Comparison of ENCODE assay signal across 24 mouse cellular contexts in the genomic region with DNA sequence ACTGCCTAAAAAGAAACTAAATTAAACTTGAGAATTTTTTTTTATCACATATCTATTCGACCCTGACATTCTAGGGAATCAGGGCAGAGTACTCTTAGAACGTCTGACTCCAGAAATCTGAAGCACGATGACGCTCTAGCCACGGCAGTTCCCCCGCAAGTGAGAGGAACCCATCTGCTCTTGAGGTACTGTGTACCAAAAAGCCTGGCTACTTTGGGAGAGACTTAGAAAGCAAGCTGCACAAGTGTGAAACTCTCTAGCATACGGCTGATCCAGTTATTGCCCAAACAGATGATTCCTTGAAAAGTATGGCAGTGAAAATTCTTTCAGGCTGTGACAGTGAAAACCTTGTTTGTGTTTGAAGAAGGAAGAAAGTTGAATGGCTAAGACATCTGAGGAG. TPM values are rescaled to one million over a fixed set of nuclear protein-coding genes. Genes with fewer than 3 reads are reported as not detected.
A peak's percentile ranks its signal among the peaks of the same experiment; 100 is the strongest.
DNase-seq lines count a peak whose midpoint lies in the region; ATAC-seq and TF ChIP-seq lines count a peak whose summit lies in the region.
"Had no signal": no experiment of that assay in that cellular context is flagged by ENCODE, and none has a peak within 500 bp of the region (broad histone marks: within the 10 kb centered on the region; RNA-seq: fewer than 3 reads in every experiment).

No protein-coding gene starts in this region.

- H3K36me3 ChIP-seq in forebrain, postnatal 0 days (ENCODE audit: insufficient read depth) = peaks cover 14% of the 10 kb centered on the region
- H3K36me3 ChIP-seq in forebrain, embryonic 12.5 days (replicated peaks) = peaks cover 7% of the 10 kb centered on the region
- peaks cover 8% of the 10 kb centered on the region; the same call in 1 of the 2 replicates for H3K36me3 ChIP-seq in midbrain, embryonic 16.5 days (ENCODE audit: control insufficient read depth, insufficient read depth, low read length)
- H3K36me3 ChIP-seq in forebrain, embryonic 13.5 days (ENCODE audit: poor library complexity, severe bottlenecking) = peaks cover 32% of the 10 kb centered on the region

- H3K9ac ChIP-seq in forebrain, postnatal 0 days = no peak overlapping the region
- no peak overlapping the region for H3K9ac ChIP-seq in forebrain, embryonic 12.5 days
- no peak overlapping the region for H3K9ac ChIP-seq in midbrain, embryonic 16.5 days (ENCODE audit: low read depth, low read length)
- H3K9ac ChIP-seq in forebrain, embryonic 13.5 days = no peak overlapping the region
- H3K9ac ChIP-seq: hindbrain, embryonic 13.5 days; midbrain, embryonic 12.5 days; neural tube, embryonic 15.5 days had no signal

- peak; percentile 75 for ATAC-seq in forebrain, postnatal 0 days
- ATAC-seq in forebrain, embryonic 12.5 days (ENCODE audit: low FRiP score) = no peak
- ATAC-seq in midbrain, embryonic 16.5 days = no peak
- no peak for ATAC-seq in forebrain, embryonic 13.5 days
- ATAC-seq: forebrain, embryonic 16.5 days had no signal

- no peaks in the 10 kb centered on the region for H3K9me3 ChIP-seq in forebrain, postnatal 0 days (ENCODE audit: low read length)
- no peaks in the 10 kb centered on the region for H3K9me3 ChIP-seq in forebrain, embryonic 12.5 days
- no peaks in the 10 kb centered on the region for H3K9me3 ChIP-seq in midbrain, embryonic 16.5 days (replicated peaks; ENCODE audit: control insufficient read depth, low read length, poor library complexity, severe bottlenecking)
- no peaks in the 10 kb centered on the region for H3K9me3 ChIP-seq in forebrain, embryonic 13.5 days (replicated peaks)
- H3K9me3 ChIP-seq: heart, embryonic 10.5 days; hindbrain, embryonic 13.5 days; midbrain, embryonic 12.5 days; neural tube, embryonic 15.5 days had no signal

- DNase-seq in forebrain, postnatal 0 days = peak; percentile 36
- DNase-seq in frontal cortex, adult 2 months (ENCODE audit: extremely low spot score in 1 of 2, low spot score in 1 of 2) = peak; percentile 72 to 77
- DNase-seq in layer of hippocampus, adult 9-11 months = peak; percentile 60
- DNase-seq in right cerebral cortex, postnatal 10 days (ENCODE audit: low spot score in 2 of 2) = peak; percentile 69 to 84
- DNase-seq in lung, postnatal 36 days = no peak
- DNase-seq: B cell, adult 2 months; cerebellum, adult 11-12 months; gastrocnemius, postnatal 36 days; heart, postnatal 10 days; kidney, postnatal 10 days; lung, adult 2 months; thymus, postnatal 25 days had no signal

- no peak overlapping the region for H3K4me3 ChIP-seq in forebrain, postnatal 0 days (ENCODE audit: low read depth, low read length)
- H3K4me3 ChIP-seq in forebrain, embryonic 12.5 days (replicated peaks) = no peak overlapping the region
- H3K4me3 ChIP-seq in midbrain, embryonic 16.5 days (ENCODE audit: low read depth, low read length) = no peak overlapping the region
- no peak overlapping the region for H3K4me3 ChIP-seq in forebrain, embryonic 13.5 days
- H3K4me3 ChIP-seq: erythroblast, embryonic 14.5 days; heart, embryonic 10.5 days; hindbrain, embryonic 13.5 days; midbrain, embryonic 12.5 days; myocyte; neural tube, embryonic 15.5 days had no signal

- 74% methylated on average over 7 of the region's 7 CpGs for WGBS in forebrain, postnatal 0 days
- WGBS in forebrain, embryonic 12.5 days = 90% methylated on average over 7 of the region's 7 CpGs
- WGBS in midbrain, embryonic 16.5 days = 93% methylated on average over 7 of the region's 7 CpGs
- 92% methylated on average over 7 of the region's 7 CpGs for WGBS in forebrain, embryonic 13.5 days

- no peaks in the 10 kb centered on the region for H3K27me3 ChIP-seq in forebrain, postnatal 0 days (ENCODE audit: insufficient read depth, low read length)
- no peaks in the 10 kb centered on the region for H3K27me3 ChIP-seq in forebrain, embryonic 12.5 days
- H3K27me3 ChIP-seq in midbrain, embryonic 16.5 days (ENCODE audit: control insufficient read depth, insufficient read depth, low read depth, low read length) = no peaks in the 10 kb centered on the region
- no peaks in the 10 kb centered on the region for H3K27me3 ChIP-seq in forebrain, embryonic 13.5 days
- H3K27me3 ChIP-seq: hindbrain, embryonic 13.5 days; midbrain, embryonic 12.5 days; neural tube, embryonic 15.5 days had no signal

- H3K27ac ChIP-seq in forebrain, postnatal 0 days (ENCODE audit: low read depth, low read length) = no peak overlapping the region
- H3K27ac ChIP-seq in forebrain, embryonic 12.5 days = no peak overlapping the region
- no peak overlapping the region for H3K27ac ChIP-seq in midbrain, embryonic 16.5 days (ENCODE audit: low read length)
- H3K27ac ChIP-seq in forebrain, embryonic 13.5 days = no peak overlapping the region
- H3K27ac ChIP-seq: heart, embryonic 10.5 days; hindbrain, embryonic 13.5 days; macrophage; midbrain, embryonic 12.5 days; neural tube, embryonic 15.5 days; stomach, postnatal 0 days had no signal

- H3K4me2 ChIP-seq in forebrain, postnatal 0 days (ENCODE audit: low read depth) = no peak overlapping the region
- H3K4me2 ChIP-seq in forebrain, embryonic 12.5 days = no peak overlapping the region
- no peak overlapping the region for H3K4me2 ChIP-seq in midbrain, embryonic 16.5 days (ENCODE audit: low read length)
- H3K4me2 ChIP-seq in forebrain, embryonic 13.5 days = no peak overlapping the region
- H3K4me2 ChIP-seq: hindbrain, embryonic 13.5 days; midbrain, embryonic 12.5 days; neural tube, embryonic 15.5 days had no signal

- no peaks in the 10 kb centered on the region for H3K4me1 ChIP-seq in forebrain, postnatal 0 days (ENCODE audit: insufficient read depth)
- peaks cover 3% of the 10 kb centered on the region; the same call in 1 of the 2 replicates for H3K4me1 ChIP-seq in forebrain, embryonic 12.5 days
- no peaks in the 10 kb centered on the region for H3K4me1 ChIP-seq in midbrain, embryonic 16.5 days (ENCODE audit: control insufficient read depth, insufficient read depth, low read length)
- H3K4me1 ChIP-seq in forebrain, embryonic 13.5 days = no peaks in the 10 kb centered on the region
- H3K4me1 ChIP-seq: heart, embryonic 10.5 days; midbrain, embryonic 12.5 days had no signal

- no peak for TF ChIP-seq CTCF in forebrain, postnatal 0 days (IDR thresholded peaks at IDR 0.05; ENCODE audit: low read depth)

RNA-seq across cellular contexts. Expression of a gene that starts 41.6 kb away (rescaled TPM):
- total RNA-seq in forebrain, postnatal 0 days (2014; rRNA removed) = 17.5 and 22.5 TPM in 2 replicates
- 18.7 and 20.9 TPM in 2 replicates for polyA plus RNA-seq in forebrain, postnatal 0 days (2015; fragmentation: Nextera tagmentation; extraction: Ambion mirVana)
- 19.3 and 20.3 TPM in 2 replicates for polyA plus RNA-seq in forebrain, embryonic 12.5 days (2016; fragmentation: Nextera tagmentation; extraction: Ambion mirVana)
- polyA plus RNA-seq in frontal cortex, adult 2 months (2012; rRNA removed) = 14.9 and 16.2 TPM in 2 replicates
- polyA plus RNA-seq in midbrain, embryonic 16.5 days (2015; fragmentation: Nextera tagmentation; extraction: Ambion mirVana) = 23.4 and 25.6 TPM in 2 replicates
- 17.0 and 21.5 TPM in 2 replicates for polyA plus RNA-seq in forebrain, embryonic 13.5 days (2015; fragmentation: Nextera tagmentation; extraction: Ambion mirVana)
- polyA plus RNA-seq: erythroblast, embryonic 14.5 days had no signal

RNA-seq across cellular contexts. Expression of a gene that starts 46.6 kb away (rescaled TPM):
- 5.3 and 7.0 TPM in 2 replicates for total RNA-seq in forebrain, postnatal 0 days (2014; rRNA removed)
- 3.6 and 4.6 TPM in 2 replicates for polyA plus RNA-seq in forebrain, postnatal 0 days (2015; fragmentation: Nextera tagmentation; extraction: Ambion mirVana)
- 2.7 TPM in 2 replicates for polyA plus RNA-seq in forebrain, embryonic 12.5 days (2016; fragmentation: Nextera tagmentation; extraction: Ambion mirVana)
- 3.1 and 3.6 TPM in 2 replicates for polyA plus RNA-seq in frontal cortex, adult 2 months (2012; rRNA removed)
- 4.0 and 5.7 TPM in 2 replicates for polyA plus RNA-seq in midbrain, embryonic 16.5 days (2015; fragmentation: Nextera tagmentation; extraction: Ambion mirVana)
- polyA plus RNA-seq in forebrain, embryonic 13.5 days (2015; fragmentation: Nextera tagmentation; extraction: Ambion mirVana) = 1.6 and 1.9 TPM in 2 replicates
